Comparison of ENCODE assay signal across 7 mouse cellular contexts in the genomic region with DNA sequence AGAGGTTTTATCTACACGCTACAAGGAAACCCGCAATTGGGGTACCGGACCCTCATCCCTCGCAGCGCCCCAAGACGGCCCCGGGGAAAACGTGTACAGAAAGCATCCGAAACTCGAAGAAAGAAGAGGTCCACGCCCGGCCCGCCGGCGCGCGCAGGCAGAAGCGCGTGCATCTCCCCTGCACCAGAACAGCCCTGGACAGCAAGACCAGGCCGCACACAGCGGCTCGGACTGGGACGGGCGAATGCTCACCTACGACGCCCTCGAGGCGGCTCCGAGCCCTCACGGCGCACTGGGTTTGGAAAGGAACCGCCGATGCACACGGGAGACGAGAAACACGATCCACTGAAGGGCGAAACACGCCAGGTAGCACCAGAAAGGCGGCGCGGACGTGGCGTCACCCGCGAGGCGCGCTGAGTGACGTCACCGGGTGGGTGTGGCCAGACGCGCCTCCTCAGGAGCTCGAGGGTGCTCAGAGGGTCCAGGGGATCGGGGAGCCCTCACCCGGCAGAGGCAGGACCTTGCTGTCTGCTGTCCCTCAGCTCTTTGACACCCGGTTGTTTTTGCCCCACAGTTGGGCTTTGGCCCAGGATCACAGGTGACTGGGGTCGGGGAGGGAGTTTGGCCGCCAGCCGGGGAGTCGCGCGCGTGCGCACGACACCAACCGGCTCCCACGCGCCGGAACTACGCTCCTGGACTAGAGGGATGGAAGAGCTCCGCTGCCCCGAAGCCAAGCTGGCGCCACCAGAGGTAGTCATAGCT. TPM values are rescaled to one million over a fixed set of nuclear protein-coding genes. Genes with fewer than 3 reads are reported as not detected.
DNase-seq lines count a peak whose midpoint lies in the region; ATAC-seq lines count a peak whose summit lies in the region.

Gene Elp1 (minus strand): TSS at position 425 of the 762 bp plus-strand sequence.
Gene Fam206a (plus strand): TSS at position 439 of the 762 bp plus-strand sequence.

- H3K4me3 ChIP-seq in intestine, embryonic 16.5 days (ENCODE audit: low read length): peak within 1 kb of the TSS; percentile 96
- peak within 1 kb of the TSS; percentile 67 for H3K4me3 ChIP-seq in midbrain, embryonic 11.5 days (ENCODE audit: low read depth, low read length)

- H3K9ac ChIP-seq in intestine, embryonic 16.5 days (ENCODE audit: low read depth, low read length): peak within 1 kb of the TSS; percentile 90
- H3K9ac ChIP-seq in midbrain, embryonic 11.5 days (ENCODE audit: low read length): peak within 1 kb of the TSS; percentile 79

- H3K27ac ChIP-seq in intestine, embryonic 16.5 days (ENCODE audit: low read length): peak within 1 kb of the TSS; percentile 30
- peak within 1 kb of the TSS; percentile 67 for H3K27ac ChIP-seq in midbrain, embryonic 11.5 days (ENCODE audit: low read depth, low read length)

- peak; percentile 98 for ATAC-seq in intestine, embryonic 16.5 days
- ATAC-seq in midbrain, embryonic 11.5 days (ENCODE audit: low FRiP score): peak; percentile 98

- H3K27me3 ChIP-seq in intestine, embryonic 16.5 days (replicated peaks; ENCODE audit: control insufficient read depth, insufficient read depth, low read length): no peaks in the 10 kb centered on the region
- H3K27me3 ChIP-seq in midbrain, embryonic 11.5 days (ENCODE audit: control insufficient read depth, insufficient read depth, low read length): no peaks in the 10 kb centered on the region

- DNase-seq in adrenal gland, adult 2 months: peak; percentile 97
- DNase-seq in embryo, embryonic 11.5 days (ENCODE audit: low read depth, low spot score): peak; percentile 94
- peak; percentile 89 to 96 for DNase-seq in gastrocnemius, postnatal 4 days (ENCODE audit: low spot score in 2 of 2)
- DNase-seq in left cerebral cortex, postnatal 36 days (ENCODE audit: low spot score in 2 of 2): peak; percentile 99
- peak; percentile 100 for DNase-seq in midbrain, embryonic 11.5 days (ENCODE audit: low spot score, missing footprints)
- peak; percentile 82 for DNase-seq in skeletal muscle tissue, adult 2 months (ENCODE audit: low read depth, low spot score)

- H3K4me2 ChIP-seq in intestine, embryonic 16.5 days (ENCODE audit: low read depth, low read length): peak within 1 kb of the TSS; percentile 84
- peak within 1 kb of the TSS; percentile 67 for H3K4me2 ChIP-seq in midbrain, embryonic 11.5 days

- H3K9me3 ChIP-seq in intestine, embryonic 16.5 days (ENCODE audit: control insufficient read depth, low read length): no peaks in the 10 kb centered on the region
- H3K9me3 ChIP-seq in midbrain, embryonic 11.5 days (ENCODE audit: control insufficient read depth, low read length): no peaks in the 10 kb centered on the region

- peaks cover 5% of the 10 kb centered on the region for H3K36me3 ChIP-seq in intestine, embryonic 16.5 days (ENCODE audit: control insufficient read depth, insufficient read depth, low read length)
- H3K36me3 ChIP-seq in midbrain, embryonic 11.5 days (ENCODE audit: control insufficient read depth, insufficient read depth, low read length): peaks cover 8% of the 10 kb centered on the region; the same call in 1 of the 2 replicates

- H3K4me1 ChIP-seq in intestine, embryonic 16.5 days (ENCODE audit: control insufficient read depth, insufficient read depth, low read length): peaks cover 16% of the 10 kb centered on the region
- peaks cover 21% of the 10 kb centered on the region for H3K4me1 ChIP-seq in midbrain, embryonic 11.5 days (ENCODE audit: control insufficient read depth, insufficient read depth, low read length)

- intact Hi-C loops in left cerebral cortex, postnatal 36 days (cut with DNase I): no loop called here

- WGBS in intestine, embryonic 16.5 days: under 1% methylated on average over 72 of the region's 72 CpGs
- whole genome bisulfite sequencing in midbrain, embryonic 11.5 days: under 1% methylated on average over 72 of the region's 72 CpGs

RNA-seq across cellular contexts. Expression of gene Elp1, which starts in this region (rescaled TPM):
- 10 to 100 TPM; 24.6 to 26.8 TPM for total RNA-seq in adrenal gland, adult 2 months (2021)
- polyA plus RNA-seq in adrenal gland, adult 2 months (2012; rRNA removed): 8.4 and 12.5 TPM in 2 replicates
- 10 to 100 TPM; 41.5 to 42.5 TPM for total RNA-seq in gastrocnemius, postnatal 4 days (2021)
- 24.4 and 25.5 TPM in 2 replicates for polyA plus RNA-seq in intestine, embryonic 16.5 days (2015; fragmentation: Nextera tagmentation; extraction: Ambion mirVana)
- total RNA-seq in left cerebral cortex, postnatal 36 days (2021): 10 to 100 TPM; 62.5 to 63.2 TPM
- 102 and 109 TPM in 2 replicates for polyA plus RNA-seq in midbrain, embryonic 11.5 days (2014; fragmentation: Nextera tagmentation; extraction: Ambion mirVana)

RNA-seq across cellular contexts. Expression of gene Fam206a, which starts in this region (rescaled TPM):
- 10 to 100 TPM; 10.8 to 14.1 TPM for total RNA-seq in adrenal gland, adult 2 months (2021)
- 2.2 and 3.6 TPM in 2 replicates for polyA plus RNA-seq in adrenal gland, adult 2 months (2012; rRNA removed)
- 1 to 10 TPM; 6.9 TPM for total RNA-seq in gastrocnemius, postnatal 4 days (2021)
- 11.0 and 11.2 TPM in 2 replicates for polyA plus RNA-seq in intestine, embryonic 16.5 days (2015; fragmentation: Nextera tagmentation; extraction: Ambion mirVana)
- total RNA-seq in left cerebral cortex, postnatal 36 days (2021): 10 to 100 TPM; 16.8 to 20.1 TPM
- polyA plus RNA-seq in midbrain, embryonic 11.5 days (2014; fragmentation: Nextera tagmentation; extraction: Ambion mirVana): 23.9 and 26.6 TPM in 2 replicates

Comparison
In these comparisons a context has a peak if more than half of its experiments do, and no peak if none do; other contexts are left out.
1. Peak in every context shown above with its lines: DNase-seq, ATAC-seq, H3K4me3 ChIP-seq and H3K27ac ChIP-seq.